ENCODE assay signal across 27 mouse cellular contexts in the genomic region with DNA sequence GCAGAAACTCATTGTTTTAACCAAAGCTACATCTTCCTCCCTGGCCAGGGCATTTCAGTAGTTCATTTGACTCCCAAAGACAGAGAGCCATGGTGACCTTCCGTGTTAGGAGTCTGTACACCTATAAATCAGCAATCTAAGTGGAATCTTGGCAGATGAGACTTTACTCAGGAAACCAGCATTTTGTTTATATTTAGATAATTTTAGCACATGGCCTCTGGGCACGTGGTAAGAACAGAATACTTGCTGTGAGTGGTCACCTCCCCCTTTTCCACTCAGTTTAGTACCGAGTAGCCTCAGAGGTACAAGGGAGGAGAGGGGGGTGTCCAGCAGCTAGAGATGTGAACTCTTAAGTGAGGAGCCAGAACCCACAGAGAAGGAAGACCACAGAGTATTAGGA. TPM values are rescaled to one million over a fixed set of nuclear protein-coding genes. Genes with fewer than 3 reads are reported as not detected.
A peak's percentile ranks its signal among the peaks of the same experiment; 100 is the strongest.
DNase-seq lines count a peak whose midpoint lies in the region; ATAC-seq lines count a peak whose summit lies in the region.
"Had no signal": no experiment of that assay in that cellular context is flagged by ENCODE, and none has a peak within 500 bp of the region (broad histone marks: within the 10 kb centered on the region; RNA-seq: fewer than 3 reads in every experiment).

No protein-coding gene starts in this region.

- H3K27ac ChIP-seq in kidney, embryonic 14.5 days (ENCODE audit: low read depth, low read length): no peak overlapping the region
- H3K27ac ChIP-seq in hindbrain, embryonic 11.5 days (ENCODE audit: low read depth, low read length): no peak overlapping the region
- H3K27ac ChIP-seq: forebrain, embryonic 10.5 days; forebrain, embryonic 13.5 days; heart, embryonic 10.5 days; heart, embryonic 13.5 days; hindbrain, embryonic 12.5 days; hindbrain, embryonic 15.5 days had no signal

- H3K9me3 ChIP-seq in kidney, embryonic 14.5 days (ENCODE audit: control insufficient read depth, low read length): no peaks in the 10 kb centered on the region
- H3K9me3 ChIP-seq in hindbrain, embryonic 11.5 days (ENCODE audit: control insufficient read depth, low read length): no peaks in the 10 kb centered on the region
- H3K9me3 ChIP-seq: forebrain, embryonic 10.5 days; forebrain, embryonic 13.5 days; G1E; heart, embryonic 10.5 days; heart, embryonic 13.5 days; hindbrain, embryonic 12.5 days; hindbrain, embryonic 15.5 days had no signal

- no peak for ATAC-seq in kidney, embryonic 14.5 days (ENCODE audit: low FRiP score, low TSS enrichment)
- ATAC-seq in hindbrain, embryonic 11.5 days (ENCODE audit: low FRiP score): no peak
- ATAC-seq: forebrain, embryonic 13.5 days; forebrain, embryonic 16.5 days had no signal

- 39% methylated on average over 3 of the region's 3 CpGs for WGBS in kidney, embryonic 14.5 days
- WGBS in hindbrain, embryonic 11.5 days: 71% methylated on average over 3 of the region's 3 CpGs

- no peaks in the 10 kb centered on the region for H3K36me3 ChIP-seq in kidney, embryonic 14.5 days (ENCODE audit: control insufficient read depth, insufficient read depth, low read length)
- no peaks in the 10 kb centered on the region for H3K36me3 ChIP-seq in hindbrain, embryonic 11.5 days (ENCODE audit: control insufficient read depth, insufficient read depth, low read length)
- H3K36me3 ChIP-seq: forebrain, embryonic 10.5 days; G1E; heart, embryonic 10.5 days; heart, embryonic 13.5 days; hindbrain, embryonic 12.5 days; hindbrain, embryonic 15.5 days had no signal

- no peaks in the 10 kb centered on the region for H3K27me3 ChIP-seq in kidney, embryonic 14.5 days (ENCODE audit: control insufficient read depth, insufficient read depth, low read length)
- no peaks in the 10 kb centered on the region for H3K27me3 ChIP-seq in hindbrain, embryonic 11.5 days (ENCODE audit: control insufficient read depth, insufficient read depth, low read length)
- H3K27me3 ChIP-seq: CH12.LX; forebrain, embryonic 13.5 days; heart, embryonic 13.5 days; hindbrain, embryonic 12.5 days; hindbrain, embryonic 15.5 days had no signal

- peak; percentile 7 for DNase-seq in kidney, adult 11 months
- no peak for DNase-seq in kidney, postnatal 10 days
- DNase-seq in kidney, adult 9 months: peak; percentile 46
- DNase-seq in 3T3-L1 (ENCODE audit: low read depth, low spot score): peak; percentile 78
- DNase-seq in kidney, postnatal 14 days: peak; percentile 37
- DNase-seq in urinary bladder, postnatal 4 days (ENCODE audit: low spot score in 2 of 2): no peak
- no peak for DNase-seq in hindbrain, embryonic 11.5 days (ENCODE audit: low spot score)
- DNase-seq: adrenal gland, adult 2 months; adrenal gland, postnatal 14 days; B cell, adult 2 months; cerebellum, adult 18-20 months; cerebellum, adult 9-10 months; cerebellum, postnatal 14 days; gastrocnemius, postnatal 10 days; heart, adult 11 months; heart, postnatal 14 days; heart, postnatal 4 days had no signal

- no peak overlapping the region for H3K9ac ChIP-seq in kidney, embryonic 14.5 days (ENCODE audit: low read depth, low read length)
- no peak overlapping the region for H3K9ac ChIP-seq in hindbrain, embryonic 11.5 days (ENCODE audit: low read depth, low read length)
- H3K9ac ChIP-seq: forebrain, embryonic 13.5 days; heart, embryonic 13.5 days; hindbrain, embryonic 12.5 days; hindbrain, embryonic 15.5 days had no signal

- H3K4me3 ChIP-seq in kidney, embryonic 14.5 days (ENCODE audit: low read length): no peak overlapping the region
- no peak overlapping the region for H3K4me3 ChIP-seq in hindbrain, embryonic 11.5 days (ENCODE audit: low read depth, low read length)
- H3K4me3 ChIP-seq: forebrain, embryonic 10.5 days; forebrain, embryonic 13.5 days; heart, embryonic 10.5 days; heart, embryonic 13.5 days; hindbrain, embryonic 12.5 days; hindbrain, embryonic 15.5 days had no signal

- H3K4me1 ChIP-seq in kidney, embryonic 14.5 days (ENCODE audit: control insufficient read depth, insufficient read depth, low read length): no peaks in the 10 kb centered on the region
- no peaks in the 10 kb centered on the region for H3K4me1 ChIP-seq in hindbrain, embryonic 11.5 days (replicated peaks; ENCODE audit: control insufficient read depth, insufficient read depth, low read length)
- H3K4me1 ChIP-seq: forebrain, embryonic 10.5 days; forebrain, embryonic 13.5 days; heart, embryonic 10.5 days; heart, embryonic 13.5 days; hindbrain, embryonic 12.5 days; hindbrain, embryonic 15.5 days had no signal

- no peak overlapping the region for H3K4me2 ChIP-seq in kidney, embryonic 14.5 days (replicated peaks; ENCODE audit: low read depth, low read length)
- H3K4me2 ChIP-seq in hindbrain, embryonic 11.5 days (replicated peaks; ENCODE audit: low read depth, low read length): no peak overlapping the region
- H3K4me2 ChIP-seq: forebrain, embryonic 13.5 days; heart, embryonic 13.5 days; hindbrain, embryonic 12.5 days; hindbrain, embryonic 15.5 days had no signal

RNA-seq across cellular contexts. Expression of gene Pparg, which starts 36.2 kb away (rescaled TPM):
- 3.9 and 4.6 TPM in 2 replicates for polyA plus RNA-seq in kidney, embryonic 14.5 days (2014; fragmentation: Nextera tagmentation; extraction: Ambion mirVana)
- 0.08 and 0.37 TPM in 2 replicates for polyA plus RNA-seq in hindbrain, embryonic 11.5 days (2014; fragmentation: Nextera tagmentation; extraction: Ambion mirVana)
- polyA plus RNA-seq: forebrain, embryonic 13.5 days; G1E had no signal

Comparison
In these comparisons a context has a peak if more than half of its experiments do, and no peak if none do; other contexts are left out.
1. DNase-seq: peak in kidney, adult 11 months (single experiment), kidney, adult 9 months (single experiment), 3T3-L1 (single experiment) and kidney, postnatal 14 days (single experiment); none in kidney, postnatal 10 days (single experiment), urinary bladder, postnatal 4 days (0 of 2) and hindbrain, embryonic 11.5 days (single experiment).